15 mouse cellular contexts compared by ENCODE assay signal in the genomic region with DNA sequence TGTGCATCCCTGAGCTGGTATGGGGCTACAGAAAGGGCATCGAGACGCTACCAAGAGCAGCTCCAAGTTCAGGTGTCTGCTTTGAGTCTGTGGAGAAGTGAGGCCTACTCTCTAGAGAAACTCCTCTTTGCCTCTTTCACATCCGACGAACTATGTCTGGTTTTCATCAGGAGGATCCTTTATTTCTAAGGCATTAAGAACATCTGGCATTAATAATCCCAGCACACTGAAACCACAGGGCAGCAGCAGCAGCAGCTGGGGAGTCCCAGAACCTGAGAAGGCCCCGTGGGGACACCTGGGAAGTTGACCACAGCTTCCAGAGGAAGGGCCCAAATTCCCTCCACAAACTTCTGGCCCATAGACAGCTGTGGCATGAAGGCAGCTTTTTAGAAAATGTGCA.
DNase-seq lines count a peak whose midpoint lies in the region; ATAC-seq and TF ChIP-seq lines count a peak whose summit lies in the region.
"Had no signal": no experiment of that assay in that cellular context is flagged by ENCODE, and none has a peak within 500 bp of the region (broad histone marks: within the 10 kb centered on the region; RNA-seq: fewer than 3 reads in every experiment).

No protein-coding gene starts in this region.

- intact Hi-C loops in heart, postnatal 25 days (cut with DNase I) = no loop called here

- H3K79me2 ChIP-seq in myocyte (ENCODE audit: control insufficient read depth, insufficient read depth) = no peaks in the 10 kb centered on the region

- H3K27ac ChIP-seq in heart, postnatal 0 days (ENCODE audit: low read depth) = peak overlapping the region; percentile 15; the same call in 1 of the 2 replicates
- H3K27ac ChIP-seq in lung, postnatal 0 days (ENCODE audit: low read length) = no peak overlapping the region
- H3K27ac ChIP-seq: hindbrain, embryonic 10.5 days; kidney, postnatal 0 days; limb, embryonic 13.5 days; neural tube, embryonic 13.5 days had no signal

- H3K9me3 ChIP-seq in heart, postnatal 0 days (replicated peaks; ENCODE audit: control insufficient read depth, low read length) = no peaks in the 10 kb centered on the region
- no peaks in the 10 kb centered on the region for H3K9me3 ChIP-seq in lung, postnatal 0 days (ENCODE audit: low read length)
- H3K9me3 ChIP-seq: hindbrain, embryonic 10.5 days; limb, embryonic 13.5 days; neural tube, embryonic 13.5 days had no signal

- peaks cover 13% of the 10 kb centered on the region for H3K4me1 ChIP-seq in heart, postnatal 0 days (ENCODE audit: control insufficient read depth, insufficient read depth)
- no peaks in the 10 kb centered on the region for H3K4me1 ChIP-seq in lung, postnatal 0 days (ENCODE audit: insufficient read depth, low read depth, low read length)

- no peak overlapping the region for H3K9ac ChIP-seq in heart, postnatal 0 days (replicated peaks; ENCODE audit: low read depth, low read length)
- no peak overlapping the region for H3K9ac ChIP-seq in lung, postnatal 0 days (replicated peaks; ENCODE audit: low read depth)
- H3K9ac ChIP-seq: limb, embryonic 13.5 days; neural tube, embryonic 13.5 days had no signal

- WGBS in heart, postnatal 0 days = 80% methylated on average over 5 of the region's 5 CpGs
- 81% methylated on average over 5 of the region's 5 CpGs for WGBS in lung, postnatal 0 days

- no peaks in the 10 kb centered on the region for H3K27me3 ChIP-seq in heart, postnatal 0 days (ENCODE audit: control insufficient read depth, insufficient read depth, low read length)
- H3K27me3 ChIP-seq in myocyte (ENCODE audit: control insufficient read depth, insufficient read depth, insufficient read length) = no peaks in the 10 kb centered on the region
- no peaks in the 10 kb centered on the region for H3K27me3 ChIP-seq in lung, postnatal 0 days (replicated peaks; ENCODE audit: insufficient read depth, low read length)
- H3K27me3 ChIP-seq: limb, embryonic 13.5 days; neural tube, embryonic 13.5 days had no signal

- no peak for TF ChIP-seq CTCF in heart, postnatal 0 days (IDR thresholded peaks at IDR 0.05; ENCODE audit: low read depth)
- no peak for TF ChIP-seq CTCF in lung, postnatal 0 days (IDR thresholded peaks at IDR 0.05)

- ATAC-seq in heart, postnatal 0 days (ENCODE audit: insufficient read depth, low read depth) = no peak
- no peak for ATAC-seq in lung, postnatal 0 days
- ATAC-seq: forebrain, embryonic 16.5 days had no signal

- no peak overlapping the region for H3K4me2 ChIP-seq in heart, postnatal 0 days (ENCODE audit: low read depth, low read length)
- H3K4me2 ChIP-seq in myocyte (ENCODE audit: low read depth) = peak overlapping the region; percentile 2
- H3K4me2 ChIP-seq in lung, postnatal 0 days (replicated peaks; ENCODE audit: low read depth, low read length) = no peak overlapping the region
- H3K4me2 ChIP-seq: limb, embryonic 13.5 days; neural tube, embryonic 13.5 days had no signal

- DNase-seq in heart, postnatal 0 days (ENCODE audit: low spot score) = no peak
- DNase-seq in heart, postnatal 25 days (ENCODE audit: low spot score) = no peak
- peak; percentile 66 for DNase-seq in embryo, embryonic 11 days
- peak; percentile 71 for DNase-seq in forelimb bud, embryonic 11.5 days (ENCODE audit: low read depth, low spot score)
- DNase-seq in testis, postnatal 10 days (ENCODE audit: low spot score) = no peak
- no peak for DNase-seq in lung, postnatal 0 days (ENCODE audit: low spot score)
- DNase-seq: cerebellum, adult 9-11 months; heart, adult 18-20 months; right cerebral cortex, postnatal 4 days had no signal

- no peaks in the 10 kb centered on the region for H3K36me3 ChIP-seq in heart, postnatal 0 days (replicated peaks; ENCODE audit: control insufficient read depth, insufficient read depth, low read length)
- no peaks in the 10 kb centered on the region for H3K36me3 ChIP-seq in myocyte (ENCODE audit: control insufficient read depth, insufficient read depth)
- no peaks in the 10 kb centered on the region for H3K36me3 ChIP-seq in lung, postnatal 0 days (ENCODE audit: insufficient read depth, low read length)
- H3K36me3 ChIP-seq: hindbrain, embryonic 10.5 days; limb, embryonic 13.5 days; neural tube, embryonic 13.5 days had no signal

- no peak for TF ChIP-seq EP300 in heart, postnatal 0 days (IDR thresholded peaks at IDR 0.05; ENCODE audit: low read depth)
- no peak for TF ChIP-seq EP300 in lung, postnatal 0 days (IDR thresholded peaks at IDR 0.05)

- no peak for TF ChIP-seq POLR2A in myocyte (IDR thresholded peaks at IDR 0.05; ENCODE audit: insufficient read length, low read depth)

- H3K4me3 ChIP-seq in heart, postnatal 0 days (ENCODE audit: low read depth, low read length) = no peak overlapping the region
- no peak overlapping the region for H3K4me3 ChIP-seq in myocyte
- H3K4me3 ChIP-seq in lung, postnatal 0 days (ENCODE audit: low read depth, low read length) = no peak overlapping the region
- H3K4me3 ChIP-seq: hindbrain, embryonic 10.5 days; limb, embryonic 13.5 days; neural tube, embryonic 13.5 days had no signal

- H3ac ChIP-seq in myocyte (ENCODE audit: control insufficient read depth, insufficient read length) = no peak overlapping the region

TF ChIP-seq in myocyte, 11 proteins besides CTCF, POLR2A, EP300 and RAD21:
- TF ChIP-seq MYOD1 (IDR thresholded peaks at IDR 0.05; ENCODE audit: control insufficient read depth in 1 of 3, insufficient read length in 2 of 3, low read depth in 2 of 3) = peak in 2 of 3 experiments; percentile 39 to 78
- no peak for TF ChIP-seq POLR2AphosphoS2 (IDR thresholded peaks at IDR 0.05; ENCODE audit: insufficient read length, low read depth)
- no peak for TF ChIP-seq TCF3 (IDR thresholded peaks at IDR 0.05; ENCODE audit: insufficient read length, low read depth)
- no peak for TF ChIP-seq SRF (IDR thresholded peaks at IDR 0.05; ENCODE audit: control insufficient read depth, insufficient read length, low read depth)
- no peak for TF ChIP-seq CEBPB (IDR thresholded peaks at IDR 0.05; ENCODE audit: insufficient read depth, poor library complexity, severe bottlenecking)
- TF ChIP-seq TCF12 (IDR thresholded peaks at IDR 0.05; ENCODE audit: insufficient read depth, poor library complexity, severe bottlenecking) = peak; percentile 51

Comparison
In these comparisons a context has a peak if more than half of its experiments do, and no peak if none do; other contexts are left out.
1. DNase-seq: peak in embryo, embryonic 11 days (single experiment) and forelimb bud, embryonic 11.5 days (single experiment); none in heart, postnatal 0 days (single experiment), heart, postnatal 25 days (single experiment), testis, postnatal 10 days (single experiment) and lung, postnatal 0 days (single experiment).